Mouse (Mus musculus) stomach, embryonic 14.5 days (tissue): ENCODE measurements around the gene Epas1. TPM values are rescaled to one million over a fixed set of nuclear protein-coding genes. Genes with fewer than 3 reads are reported as not detected.

Experiments used
- ATAC-seq: fragments of 200-750 bp; cut with Nextera tagmentation; 2 replicates; pipeline ENCODE4 v1.8.0; 2017; ENCODE audit warnings: low read depth, moderate TSS enrichment; ENCODE audit not compliant: insufficient number of reproducible peaks, insufficient read depth, low FRiP score
- H3K27ac ChIP-seq: fragments of 300-500 bp; sonication (generic); 2 replicates; pipeline ENCODE4 v1.5.1; 2014; ENCODE audit warnings: mild to moderate bottlenecking, low read length, moderate library complexity, mixed read lengths
- H3K27me3 ChIP-seq: fragments of 300-500 bp; sonication (generic); 2 replicates; pipeline ENCODE4 v1.6.1; 2014; ENCODE audit warnings: low read length, control low read depth, mixed read lengths; ENCODE audit not compliant: control insufficient read depth, insufficient read depth
- H3K36me3 ChIP-seq: fragments of 300-500 bp; sonication (generic); 2 replicates; pipeline ENCODE4 v1.6.1; 2014; ENCODE audit warnings: mild to moderate bottlenecking, control low read depth, low read length, moderate library complexity, mixed read lengths; ENCODE audit not compliant: control insufficient read depth, insufficient read depth
- H3K4me1 ChIP-seq: fragments of 300-500 bp; sonication (generic); 2 replicates; pipeline ENCODE4 v1.6.1; 2014; ENCODE audit warnings: low read length, control low read depth, mixed read lengths; ENCODE audit not compliant: control insufficient read depth, insufficient read depth
- H3K4me2 ChIP-seq: fragments of 300-500 bp; sonication (generic); replicated peaks from 2 replicates; pipeline ENCODE4 v1.6.1; 2014; ENCODE audit warnings: low read depth, low read length, control low read depth
- H3K4me3 ChIP-seq: fragments of 300-500 bp; sonication (generic); 2 replicates; pipeline ENCODE4 v1.5.1; 2014; ENCODE audit warnings: low read depth, low read length, control low read depth
- H3K9ac ChIP-seq: fragments of 300-500 bp; sonication (generic); replicated peaks from 2 replicates; pipeline ENCODE4 v1.6.1; 2014; ENCODE audit warnings: low read depth, mild to moderate bottlenecking, control low read depth, low read length, moderate library complexity, mixed read lengths
- H3K9me3 ChIP-seq: fragments of 300-500 bp; sonication (generic); 2 replicates; pipeline ENCODE4 v1.6.1; 2016; ENCODE audit warnings: low read depth, low read length, control low read depth; ENCODE audit not compliant: control insufficient read depth
- WGBS: fragments of 180-500 bp; shearing (Covaris S2); extraction: QIAGEN DNeasy Blood & Tissue Kit; methylation state at CpG from one replicate; pipeline ENCODE4 v1.1.7; 2014; 5-methylcytosine and 5-hydroxymethylcytosine counted together
- polyA plus RNA-seq: library from polyadenylated mRNA; unstranded; fragments of >200 nt; fragmentation: Nextera tagmentation; extraction: Ambion mirVana; gene quantifications from 2 replicates; pipeline ENCODE4 v1.2.1, GENCODE M21; 2014

Gene Epas1
- polyA plus RNA-seq, 1 experiment from 2014 or later: 8.4 TPM

DNA sequence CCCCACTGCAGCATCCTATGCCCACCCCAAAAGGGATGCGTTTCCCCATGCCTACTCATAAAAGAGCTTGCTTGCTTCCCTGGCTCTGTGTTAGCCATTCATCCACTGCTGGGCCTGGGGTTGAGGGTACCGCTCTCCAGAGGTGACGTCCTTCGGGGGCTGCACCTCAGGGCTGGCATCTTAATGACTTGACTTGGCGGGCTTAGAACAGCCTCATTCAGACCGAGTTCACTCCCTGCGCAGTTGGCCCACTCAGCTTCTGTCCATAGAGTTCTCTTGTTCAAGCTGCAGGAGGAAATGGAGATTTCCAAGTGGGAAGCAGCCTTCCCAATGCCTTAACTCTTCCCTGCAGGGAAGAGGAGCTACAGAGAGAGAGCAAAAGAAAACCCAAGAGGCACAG, 32.1 kb downstream of the Epas1 start:
- Histone ChIP-seq H3K4me2 (no peak overlapping the region), H3K27ac (peak overlapping the region; percentile 48; the same call in 1 of the 2 replicates), H3K36me3 (no peaks in the 10 kb centered on the region), H3K4me3 (no peak overlapping the region), H3K9me3 (no peaks in the 10 kb centered on the region), H3K27me3 (no peaks in the 10 kb centered on the region), H3K4me1 (peaks cover 13% of the 10 kb centered on the region; the same call in 1 of the 2 replicates), H3K9ac (no peak overlapping the region)
- no peak for ATAC-seq
- WGBS: 47% methylated on average over 7 of the region's 7 CpGs

DNA sequence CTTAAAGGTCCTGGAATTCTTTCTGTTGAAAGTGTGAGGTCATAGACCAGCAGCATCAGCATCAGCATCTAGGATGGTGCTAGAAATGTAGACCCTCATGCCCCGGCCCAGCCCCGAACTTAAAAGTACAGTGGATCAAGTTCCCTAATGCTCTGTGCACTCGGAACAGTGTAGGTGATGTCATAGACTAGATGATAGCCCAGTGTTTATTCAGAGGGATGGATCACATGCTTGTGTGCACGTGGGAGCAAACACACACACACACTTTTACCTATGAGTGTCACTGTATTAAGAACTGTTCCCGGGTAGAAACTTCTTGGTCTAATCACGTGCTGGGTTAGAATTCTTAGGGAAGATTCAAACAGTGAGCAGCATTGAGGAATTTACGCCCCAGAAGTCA, 33.0 kb downstream of the Epas1 start:
- ATAC-seq: no peak
- Histone ChIP-seq H3K4me1 (peaks cover 13% of the 10 kb centered on the region; the same call in 1 of the 2 replicates), H3K4me2 (no peak overlapping the region), H3K27ac (no peak overlapping the region), H3K4me3 (no peak overlapping the region), H3K9ac (no peak overlapping the region), H3K27me3 (no peaks in the 10 kb centered on the region), H3K36me3 (no peaks in the 10 kb centered on the region), H3K9me3 (no peaks in the 10 kb centered on the region)
- WGBS: 74% methylated on average over 7 of the region's 7 CpGs

DNA sequence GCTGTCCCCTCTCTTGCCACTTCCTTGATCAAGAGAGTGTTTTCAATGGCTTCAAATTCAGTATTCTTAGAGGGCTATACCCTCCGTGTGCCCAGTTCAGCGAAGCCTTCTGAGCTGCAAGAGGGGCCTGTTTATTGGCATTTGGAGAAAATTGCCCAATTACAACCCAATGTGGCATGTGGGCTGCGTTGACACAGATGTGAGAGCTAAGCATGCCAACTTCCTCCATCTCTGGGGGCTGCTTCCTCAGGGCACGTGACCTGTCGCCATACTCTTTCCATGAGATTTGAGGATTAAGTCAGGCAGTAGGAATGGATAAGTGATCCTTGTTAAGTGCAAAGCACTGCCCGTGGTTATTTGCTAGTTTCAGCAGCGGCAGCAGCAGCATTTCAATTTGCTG, 34.3 kb downstream of the Epas1 start:
- Histone ChIP-seq H3K27ac (no peak overlapping the region), H3K9me3 (no peaks in the 10 kb centered on the region), H3K4me3 (no peak overlapping the region), H3K4me2 (no peak overlapping the region), H3K36me3 (no peaks in the 10 kb centered on the region), H3K27me3 (no peaks in the 10 kb centered on the region), H3K4me1 (peaks cover 13% of the 10 kb centered on the region; the same call in 1 of the 2 replicates), H3K9ac (no peak overlapping the region)
- WGBS: 68% methylated on average over 7 of the region's 7 CpGs
- no peak for ATAC-seq

DNA sequence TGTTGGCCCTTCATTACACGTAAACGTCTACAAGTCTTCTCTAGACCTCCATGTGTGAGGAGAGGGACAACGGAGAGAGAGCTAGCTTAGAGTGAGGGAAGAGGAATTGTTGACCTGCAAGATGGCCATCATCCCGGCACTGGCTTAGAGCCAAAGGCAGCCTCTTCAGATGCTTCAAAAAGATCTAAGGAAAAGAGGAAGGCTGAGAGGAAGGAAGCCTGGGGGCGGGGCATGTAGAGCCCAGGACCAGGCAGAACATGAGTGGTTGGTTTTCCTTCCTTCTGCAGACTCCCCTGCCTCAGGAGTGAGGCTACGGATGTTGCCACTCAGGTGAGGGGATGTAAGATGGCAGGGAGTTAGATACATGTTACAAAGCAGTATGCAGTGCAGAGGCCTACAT, 34.8 kb downstream of the Epas1 start:
- H3K36me3 ChIP-seq: no peaks in the 10 kb centered on the region
- 59% methylated on average over 6 of the region's 6 CpGs for WGBS
- no peak overlapping the region for H3K27ac ChIP-seq
- H3K9ac ChIP-seq: no peak overlapping the region
- H3K4me3 ChIP-seq: no peak overlapping the region
- peaks cover 13% of the 10 kb centered on the region; the same call in 1 of the 2 replicates for H3K4me1 ChIP-seq
- H3K27me3 ChIP-seq: no peaks in the 10 kb centered on the region
- no peaks in the 10 kb centered on the region for H3K9me3 ChIP-seq
- no peak overlapping the region for H3K4me2 ChIP-seq
- no peak for ATAC-seq

DNA sequence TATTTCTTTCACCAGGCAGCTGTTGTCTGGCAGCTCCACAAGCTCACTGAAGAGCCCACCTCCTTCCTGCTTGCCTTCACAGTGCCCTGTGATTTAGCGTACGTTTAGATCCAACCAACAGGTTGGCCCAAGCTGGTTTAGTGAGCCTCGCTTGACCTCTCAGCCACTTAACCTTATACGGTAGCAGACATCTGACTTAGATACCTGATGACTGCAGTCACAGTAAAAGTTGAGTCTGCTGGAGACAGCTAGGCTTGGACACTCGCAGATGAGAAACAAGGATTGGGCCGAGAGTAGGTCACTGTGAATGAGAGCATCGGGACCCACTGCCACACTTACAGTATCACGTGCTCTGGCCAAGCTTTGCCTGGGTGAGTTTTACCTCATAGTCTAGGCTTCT, 38.4 kb downstream of the Epas1 start:
- no peaks in the 10 kb centered on the region for H3K4me1 ChIP-seq
- no peaks in the 10 kb centered on the region for H3K27me3 ChIP-seq
- H3K9me3 ChIP-seq: no peaks in the 10 kb centered on the region
- no peak overlapping the region for H3K9ac ChIP-seq
- 86% methylated on average over 8 of the region's 8 CpGs for WGBS
- ATAC-seq: no peak
- no peak overlapping the region for H3K4me2 ChIP-seq
- H3K4me3 ChIP-seq: no peak overlapping the region
- no peaks in the 10 kb centered on the region for H3K36me3 ChIP-seq
- H3K27ac ChIP-seq: no peak overlapping the region

DNA sequence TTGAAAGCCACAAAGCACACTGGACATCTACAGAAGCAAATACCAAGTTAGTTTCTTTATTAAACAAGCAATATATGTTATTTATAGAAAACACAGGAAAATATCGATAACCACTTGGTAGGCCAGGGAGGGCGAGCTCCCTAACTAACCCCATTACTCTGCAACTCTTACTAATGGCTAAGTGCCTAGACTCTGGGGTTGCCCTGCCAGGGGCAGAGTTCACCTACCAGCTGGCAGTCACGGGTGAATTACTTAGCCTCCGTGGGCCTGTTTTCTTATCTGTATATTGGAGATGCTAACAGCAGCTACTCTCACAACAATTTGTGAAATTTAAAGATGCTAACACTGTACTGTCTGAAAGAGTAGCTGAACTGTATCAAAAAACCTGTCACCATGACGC, 42.3 kb downstream of the Epas1 start:
- WGBS: 74% methylated on average over 5 of the region's 5 CpGs
- H3K4me2 ChIP-seq: no peak overlapping the region
- no peak overlapping the region for H3K27ac ChIP-seq
- no peaks in the 10 kb centered on the region for H3K27me3 ChIP-seq
- no peaks in the 10 kb centered on the region for H3K9me3 ChIP-seq
- no peak for ATAC-seq
- H3K9ac ChIP-seq: no peak overlapping the region
- peaks cover 6% of the 10 kb centered on the region; the same call in 1 of the 2 replicates for H3K4me1 ChIP-seq
- no peak overlapping the region for H3K4me3 ChIP-seq
- no peaks in the 10 kb centered on the region for H3K36me3 ChIP-seq

DNA sequence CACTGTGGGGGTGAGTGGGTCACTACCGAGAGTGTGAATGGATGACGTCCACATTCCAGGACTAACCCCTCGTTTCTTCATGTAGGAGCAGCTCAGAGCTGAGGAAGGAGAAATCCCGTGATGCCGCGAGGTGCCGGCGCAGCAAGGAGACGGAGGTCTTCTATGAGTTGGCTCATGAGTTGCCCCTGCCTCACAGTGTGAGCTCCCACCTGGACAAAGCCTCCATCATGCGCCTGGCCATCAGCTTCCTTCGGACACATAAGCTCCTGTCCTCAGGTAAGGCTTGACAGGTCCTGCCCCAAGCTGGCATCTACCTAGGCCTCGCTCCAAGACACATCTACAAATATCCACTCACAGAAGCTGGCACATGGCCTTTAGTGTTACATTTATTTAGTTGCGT, 43.5 kb downstream of the Epas1 start:
- Histone ChIP-seq H3K9ac (no peak overlapping the region), H3K27me3 (no peaks in the 10 kb centered on the region), H3K27ac (no peak overlapping the region), H3K4me3 (no peak overlapping the region), H3K36me3 (no peaks in the 10 kb centered on the region), H3K4me1 (peaks cover 16% of the 10 kb centered on the region), H3K4me2 (no peak overlapping the region), H3K9me3 (no peaks in the 10 kb centered on the region)
- WGBS: 90% methylated on average over 13 of the region's 13 CpGs
- no peak for ATAC-seq

DNA sequence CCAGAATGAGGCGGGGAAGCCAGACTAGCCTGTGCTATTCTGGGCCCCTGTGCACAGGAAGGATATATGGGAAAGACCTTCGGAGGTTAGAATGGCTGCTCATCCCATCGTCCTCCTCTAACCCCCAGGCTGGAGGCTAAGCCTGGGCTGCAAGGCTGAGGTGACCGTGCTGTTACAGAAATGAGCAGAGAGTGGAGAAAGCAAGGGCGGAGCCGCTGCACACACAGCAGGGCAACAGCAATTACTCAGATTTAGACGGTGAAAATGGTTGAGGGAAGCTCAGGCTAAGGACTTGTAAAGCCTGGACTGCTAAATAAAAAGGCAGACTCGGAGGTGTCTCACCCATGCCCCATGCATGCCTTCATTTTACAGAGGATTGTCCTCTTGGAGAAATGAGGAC, 45.0 kb downstream of the Epas1 start:
- H3K27ac ChIP-seq: no peak overlapping the region
- no peaks in the 10 kb centered on the region for H3K36me3 ChIP-seq
- no peak overlapping the region for H3K4me2 ChIP-seq
- H3K27me3 ChIP-seq: no peaks in the 10 kb centered on the region
- no peak overlapping the region for H3K4me3 ChIP-seq
- H3K4me1 ChIP-seq: peaks cover 22% of the 10 kb centered on the region
- 50% methylated on average over 8 of the region's 8 CpGs for WGBS
- no peak for ATAC-seq
- H3K9me3 ChIP-seq: no peaks in the 10 kb centered on the region
- no peak overlapping the region for H3K9ac ChIP-seq

DNA sequence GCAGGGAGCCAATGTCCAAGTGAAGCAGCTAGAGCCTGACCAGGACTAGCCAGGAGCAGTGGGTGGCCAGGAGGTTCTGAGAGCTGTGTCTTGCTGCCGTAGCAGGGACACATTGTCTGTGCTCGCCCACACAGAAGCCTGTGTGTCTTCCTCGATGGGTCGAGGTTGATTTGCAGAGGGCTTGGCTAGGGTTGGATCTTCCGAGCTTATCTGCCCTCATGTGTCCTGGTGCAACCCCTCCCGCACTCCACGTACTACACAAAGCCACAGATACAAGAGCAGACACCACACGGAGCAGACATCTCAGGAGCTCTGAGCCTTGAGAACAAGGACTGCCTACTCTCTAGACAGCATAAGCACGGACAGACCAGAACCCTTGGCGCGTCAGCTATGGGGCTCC, 45.5 kb downstream of the Epas1 start:
- WGBS: 74% methylated on average over 11 of the region's 11 CpGs
- H3K4me2 ChIP-seq: no peak overlapping the region
- H3K27ac ChIP-seq: peak overlapping the region; percentile 44; the same call in 1 of the 2 replicates
- no peak for ATAC-seq
- no peaks in the 10 kb centered on the region for H3K27me3 ChIP-seq
- H3K9me3 ChIP-seq: no peaks in the 10 kb centered on the region
- H3K4me1 ChIP-seq: peaks cover 22% of the 10 kb centered on the region
- no peak overlapping the region for H3K9ac ChIP-seq
- H3K4me3 ChIP-seq: no peak overlapping the region
- H3K36me3 ChIP-seq: no peaks in the 10 kb centered on the region
